Mouse (Mus musculus): ENCODE measurements around the gene Gigyf1.

DNA sequence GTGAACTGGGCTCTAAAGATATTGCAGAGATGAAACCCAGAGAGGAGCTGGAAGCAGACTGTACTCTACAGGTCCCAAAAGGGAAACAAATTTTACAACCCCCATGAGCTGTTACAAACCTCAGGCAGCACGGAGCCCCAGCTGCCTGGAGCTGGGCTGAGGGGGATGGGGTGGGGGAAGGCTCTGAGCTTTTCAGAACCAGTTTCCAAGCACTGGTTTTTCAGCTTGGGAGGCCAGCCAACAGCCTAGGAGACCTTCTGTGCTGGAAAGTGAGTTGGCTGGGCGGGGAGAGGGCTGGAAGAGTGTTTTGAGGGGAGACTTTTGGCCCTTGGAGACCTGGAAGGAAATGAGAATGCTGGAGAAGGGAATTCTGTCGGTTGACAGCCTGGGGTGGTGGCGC lies 26.8 kb upstream of the Gigyf1 start:
- TF ChIP-seq POLR2A (IDR thresholded peaks at IDR 0.05; ENCODE audit: insufficient read depth, low read depth, low read length) (no peak), CTCF (IDR thresholded peaks at IDR 0.05; ENCODE audit: insufficient read depth, low read depth, low read length) (no peak)
